In the genomic region with DNA sequence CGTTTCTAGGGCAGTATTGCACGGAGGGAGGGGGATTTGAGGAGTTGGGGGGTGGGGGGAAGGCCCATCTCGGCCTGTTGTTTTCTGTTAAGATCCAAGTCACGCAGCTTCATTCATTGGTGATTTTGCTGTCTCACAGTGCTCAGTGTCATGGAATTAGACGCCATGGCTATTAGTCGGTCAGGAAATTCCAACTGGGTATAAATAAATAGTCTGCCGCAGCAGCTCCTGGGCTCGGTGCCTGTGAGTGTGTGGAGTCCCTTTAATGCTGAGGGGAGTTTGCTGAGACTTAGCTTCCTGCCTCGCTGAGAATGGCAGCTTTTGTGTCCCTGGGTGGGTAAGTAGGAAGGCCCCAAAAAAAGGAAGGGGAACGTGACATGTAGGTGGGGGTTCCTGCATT, we compare ENCODE assay signal across 7 mouse cellular contexts.
DNase-seq lines count a peak whose midpoint lies in the region; ATAC-seq and TF ChIP-seq lines count a peak whose summit lies in the region.

No protein-coding gene starts in this region.

- H3K9ac ChIP-seq in hindbrain, postnatal 0 days (replicated peaks; ENCODE audit: low read length), result no peak overlapping the region
- H3K9ac ChIP-seq in lung, embryonic 15.5 days, result no peak overlapping the region
- H3K9ac ChIP-seq in stomach, postnatal 0 days (ENCODE audit: low read length), result peak overlapping the region; percentile 48

- peaks cover 7% of the 10 kb centered on the region; the same call in 1 of the 2 replicates for H3K4me1 ChIP-seq in hindbrain, postnatal 0 days (ENCODE audit: insufficient read depth, low read length)
- peaks cover 35% of the 10 kb centered on the region for H3K4me1 ChIP-seq in lung, embryonic 15.5 days
- H3K4me1 ChIP-seq in stomach, postnatal 0 days (replicated peaks; ENCODE audit: control insufficient read depth, insufficient read depth), result 0 out of 2 replicates have a peak, but pooled peaks cover 2% of the 10 kb centered on the region

- DNase-seq in Muller cell, postnatal 12 days (ENCODE audit: inconsistent ontology term), result peak; percentile 83
- peak; percentile 27 for DNase-seq in NIH3T3 (ENCODE audit: low read depth)
- peak; percentile 27 for DNase-seq in gastrocnemius, postnatal 25 days
- peak; percentile 81 for DNase-seq in hindbrain, postnatal 0 days (ENCODE audit: low spot score)
- no peak for DNase-seq in stomach, postnatal 0 days (ENCODE audit: low spot score)
- no peak for DNase-seq in spleen, postnatal 36 days (ENCODE audit: low spot score in 2 of 2)

- peak overlapping the region; percentile 59 for H3K27ac ChIP-seq in hindbrain, postnatal 0 days
- H3K27ac ChIP-seq in lung, embryonic 15.5 days, result peak overlapping the region; percentile 87
- peak overlapping the region; percentile 63 for H3K27ac ChIP-seq in stomach, postnatal 0 days (replicated peaks)

- no peaks in the 10 kb centered on the region for H3K27me3 ChIP-seq in hindbrain, postnatal 0 days (ENCODE audit: insufficient read depth, low read length)
- no peaks in the 10 kb centered on the region for H3K27me3 ChIP-seq in lung, embryonic 15.5 days
- H3K27me3 ChIP-seq in stomach, postnatal 0 days (ENCODE audit: control insufficient read depth, insufficient read depth, low read length), result no peaks in the 10 kb centered on the region

- H3K4me3 ChIP-seq in hindbrain, postnatal 0 days (ENCODE audit: low read length), result no peak overlapping the region
- no peak overlapping the region for H3K4me3 ChIP-seq in lung, embryonic 15.5 days
- no peak overlapping the region for H3K4me3 ChIP-seq in stomach, postnatal 0 days (ENCODE audit: low read depth, low read length)

- no peaks in the 10 kb centered on the region for H3K36me3 ChIP-seq in hindbrain, postnatal 0 days (ENCODE audit: insufficient read depth, low read length)
- no peaks in the 10 kb centered on the region for H3K36me3 ChIP-seq in lung, embryonic 15.5 days
- no peaks in the 10 kb centered on the region for H3K36me3 ChIP-seq in stomach, postnatal 0 days (ENCODE audit: control insufficient read depth, insufficient read depth, low read length)

- TF ChIP-seq EP300 in stomach, postnatal 0 days (optimal IDR thresholded peaks at IDR 0.05), result no peak

- H3K9me3 ChIP-seq in hindbrain, postnatal 0 days (ENCODE audit: low read length), result no peaks in the 10 kb centered on the region
- no peaks in the 10 kb centered on the region for H3K9me3 ChIP-seq in lung, embryonic 15.5 days
- H3K9me3 ChIP-seq in stomach, postnatal 0 days (ENCODE audit: control insufficient read depth, low read length), result no peaks in the 10 kb centered on the region

- no peak for TF ChIP-seq CTCF in hindbrain, postnatal 0 days (IDR thresholded peaks at IDR 0.05; ENCODE audit: low read depth)
- TF ChIP-seq CTCF in stomach, postnatal 0 days (IDR thresholded peaks at IDR 0.05; ENCODE audit: low read depth), result no peak

- WGBS in hindbrain, postnatal 0 days, result 14% methylated on average over 10 of the region's 10 CpGs
- WGBS in lung, embryonic 15.5 days, result 2% methylated on average over 10 of the region's 10 CpGs
- WGBS in stomach, postnatal 0 days, result 14% methylated on average over 10 of the region's 10 CpGs

- peak; percentile 94 for ATAC-seq in hindbrain, postnatal 0 days
- ATAC-seq in lung, embryonic 15.5 days (ENCODE audit: borderline replicate concordance, extremely low read depth, low FRiP score, low TSS enrichment), result peak; percentile 87
- ATAC-seq in stomach, postnatal 0 days (ENCODE audit: low FRiP score, low TSS enrichment), result peak; percentile 38; the same call in 1 of the 2 replicates

- peak overlapping the region; percentile 14; the same call in 1 of the 2 replicates for H3K4me2 ChIP-seq in hindbrain, postnatal 0 days (ENCODE audit: low read depth, low read length)
- peak overlapping the region; percentile 46 for H3K4me2 ChIP-seq in lung, embryonic 15.5 days
- peak overlapping the region; percentile 32 for H3K4me2 ChIP-seq in stomach, postnatal 0 days (replicated peaks; ENCODE audit: low read depth)

Comparison
In these comparisons a context has a peak if more than half of its experiments do, and no peak if none do; other contexts are left out.
1. DNase-seq: peak in Muller cell, postnatal 12 days (single experiment), NIH3T3 (single experiment), gastrocnemius, postnatal 25 days (single experiment) and hindbrain, postnatal 0 days (single experiment); none in stomach, postnatal 0 days (single experiment) and spleen, postnatal 36 days (0 of 2).
2. ATAC-seq: peak in every context shown above with its lines; median percentile 94 in hindbrain, postnatal 0 days; 87 in lung, embryonic 15.5 days; 38 in stomach, postnatal 0 days.
3. Peak in every context shown above with its lines, with median percentiles within 50 percentile points of each other: H3K27ac ChIP-seq and H3K4me2 ChIP-seq.